Mouse (Mus musculus) midbrain, embryonic 13.5 days (tissue): Measurements from ENCODE around the gene Dppa4. TPM values are rescaled to one million over a fixed set of nuclear protein-coding genes. Genes with fewer than 3 reads are reported as not detected.

Experiments
- ATAC-seq: fragments of 200-750 bp; cut with Nextera tagmentation; 2 replicates; pipeline ENCODE4 v1.8.0; 2017; ENCODE audit warnings: mild to moderate bottlenecking, moderate TSS enrichment, moderate library complexity
- H3K27ac ChIP-seq: fragments of 300-500 bp; sonication (generic); 2 replicates; pipeline ENCODE4 v1.5.1; 2015; ENCODE audit warnings: inconsistent platforms, mild to moderate bottlenecking, moderate library complexity
- H3K27me3 ChIP-seq: fragments of 300-500 bp; sonication (generic); 2 replicates; pipeline ENCODE4 v1.6.1; 2015; ENCODE audit warnings: mild to moderate bottlenecking, inconsistent platforms
- H3K36me3 ChIP-seq: fragments of 300-500 bp; sonication (generic); 2 replicates; pipeline ENCODE4 v1.6.1; 2015; ENCODE audit warnings: mild to moderate bottlenecking, inconsistent platforms
- H3K4me1 ChIP-seq: fragments of 300-500 bp; sonication (generic); replicated peaks from 2 replicates; pipeline ENCODE4 v1.6.1; 2015; ENCODE audit warnings: inconsistent platforms
- H3K4me2 ChIP-seq: fragments of 300-500 bp; sonication (generic); replicated peaks from 2 replicates; pipeline ENCODE4 v1.6.1; 2015; ENCODE audit warnings: moderate library complexity, mild to moderate bottlenecking, inconsistent platforms
- H3K4me3 ChIP-seq: fragments of 300-500 bp; sonication (generic); replicated peaks from 2 replicates; pipeline ENCODE4 v1.5.1; 2015; ENCODE audit warnings: mild to moderate bottlenecking, inconsistent platforms
- H3K9ac ChIP-seq: fragments of 300-500 bp; sonication (generic); replicated peaks from 2 replicates; pipeline ENCODE4 v1.6.1; 2015; ENCODE audit warnings: mild to moderate bottlenecking, inconsistent platforms
- H3K9me3 ChIP-seq: fragments of 300-500 bp; sonication (generic); 2 replicates; pipeline ENCODE4 v1.6.1; 2016; ENCODE audit warnings: mild to moderate bottlenecking, inconsistent platforms
- WGBS: fragments of 180-500 bp; shearing (Covaris S2); methylation state at CpG from one replicate; pipeline ENCODE4 v1.1.7; 2015; 5-methylcytosine and 5-hydroxymethylcytosine counted together
- polyA plus RNA-seq: library from polyadenylated mRNA; unstranded; fragments of >200 nt; fragmentation: Nextera tagmentation; extraction: Ambion mirVana; gene quantifications from 2 replicates; pipeline ENCODE4 v1.2.1, GENCODE M21; 2015

The Dppa4 gene
- polyA plus RNA-seq = not detected in 2 replicates

- WGBS = 84% methylated on average over 4 of the region's 4 CpGs
- no peak within 1 kb of the TSS for H3K4me2 ChIP-seq
Observed at GRCm38 (mm10) chr16:48283517-48283916, at the start of gene Dppa4. TSS of gene Dppa4 (plus strand) at chr16:48283733.

GRCm38 (mm10) chr16:48234999-48235398 is 48.5 kb upstream of the Dppa4 start:
- Histone ChIP-seq H3K9ac (no peak overlapping the region), H3K9me3 (no peaks in the 10 kb centered on the region), H3K4me3 (no peak overlapping the region), H3K4me1 (no peaks in the 10 kb centered on the region), H3K27me3 (no peaks in the 10 kb centered on the region), H3K36me3 (no peaks in the 10 kb centered on the region), H3K4me2 (no peak overlapping the region), H3K27ac (no peak overlapping the region)
- ATAC-seq = no peak
- WGBS = 83% methylated on average over 1 of the region's 1 CpGs

More at GRCm38 (mm10) chr16:48283517-48283916, at the start of gene Dppa4:
- no peaks in the 10 kb centered on the region for H3K4me1 ChIP-seq
- no peaks in the 10 kb centered on the region for H3K9me3 ChIP-seq
- no peak within 1 kb of the TSS for H3K27ac ChIP-seq
- H3K36me3 ChIP-seq = no peaks in the 10 kb centered on the region
- H3K9ac ChIP-seq = no peak within 1 kb of the TSS
- ATAC-seq = no peak
- H3K27me3 ChIP-seq = no peaks in the 10 kb centered on the region
- H3K4me3 ChIP-seq = no peak within 1 kb of the TSS

- Histone ChIP-seq H3K4me1 (no peaks in the 10 kb centered on the region), H3K27ac (no peak overlapping the region), H3K9me3 (no peaks in the 10 kb centered on the region), H3K27me3 (no peaks in the 10 kb centered on the region), H3K9ac (no peak overlapping the region), H3K4me3 (no peak overlapping the region), H3K36me3 (no peaks in the 10 kb centered on the region), H3K4me2 (no peak overlapping the region)
- WGBS = 94% methylated on average over 7 of the region's 7 CpGs
- no peak for ATAC-seq
Observed at GRCm38 (mm10) chr16:48237676-48238075, 45.9 kb upstream of the Dppa4 start.

GRCm38 (mm10) chr16:48247044-48247661 is 36.4 kb upstream of the Dppa4 start:
- no peak overlapping the region for H3K27ac ChIP-seq
- H3K4me2 ChIP-seq = no peak overlapping the region
- 54% methylated on average over 2 of the region's 2 CpGs for WGBS
- H3K9ac ChIP-seq = no peak overlapping the region
- ATAC-seq = no peak
- peaks cover 5% of the 10 kb centered on the region; the same call in 1 of the 2 replicates for H3K4me1 ChIP-seq
- no peaks in the 10 kb centered on the region for H3K27me3 ChIP-seq
- no peaks in the 10 kb centered on the region for H3K36me3 ChIP-seq
- H3K4me3 ChIP-seq = no peak overlapping the region
- no peaks in the 10 kb centered on the region for H3K9me3 ChIP-seq

GRCm38 (mm10) chr16:48252824-48253223 is 30.7 kb upstream of the Dppa4 start:
- Histone ChIP-seq H3K27me3 (no peaks in the 10 kb centered on the region), H3K4me3 (no peak overlapping the region), H3K9me3 (0 out of 2 replicates have a peak, but pooled peaks cover 2% of the 10 kb centered on the region), H3K4me1 (no peaks in the 10 kb centered on the region), H3K9ac (no peak overlapping the region), H3K4me2 (no peak overlapping the region), H3K36me3 (no peaks in the 10 kb centered on the region), H3K27ac (no peak overlapping the region)
- WGBS = 72% methylated on average over 4 of the region's 4 CpGs
- ATAC-seq = no peak

GRCm38 (mm10) chr16:48254584-48254983 is 28.9 kb upstream of the Dppa4 start:
- 0 out of 2 replicates have a peak, but pooled peaks cover 2% of the 10 kb centered on the region for H3K9me3 ChIP-seq
- no peak overlapping the region for H3K4me3 ChIP-seq
- no peak for ATAC-seq
- no peak overlapping the region for H3K9ac ChIP-seq
- 92% methylated on average over 5 of the region's 5 CpGs for WGBS
- H3K4me2 ChIP-seq = no peak overlapping the region
- H3K27ac ChIP-seq = no peak overlapping the region
- H3K27me3 ChIP-seq = no peaks in the 10 kb centered on the region
- no peaks in the 10 kb centered on the region for H3K4me1 ChIP-seq
- no peaks in the 10 kb centered on the region for H3K36me3 ChIP-seq

- Histone ChIP-seq H3K4me3 (no peak overlapping the region), H3K4me2 (no peak overlapping the region), H3K4me1 (no peaks in the 10 kb centered on the region), H3K27me3 (no peaks in the 10 kb centered on the region), H3K27ac (no peak overlapping the region), H3K36me3 (no peaks in the 10 kb centered on the region), H3K9me3 (0 out of 2 replicates have a peak, but pooled peaks cover 2% of the 10 kb centered on the region), H3K9ac (no peak overlapping the region)
- ATAC-seq = no peak
- WGBS = 92% methylated on average over 4 of the region's 4 CpGs
Observed at GRCm38 (mm10) chr16:48259519-48259918, 24.0 kb upstream of the Dppa4 start.

- Histone ChIP-seq H3K4me2 (no peak overlapping the region), H3K9me3 (no peaks in the 10 kb centered on the region), H3K9ac (no peak overlapping the region), H3K36me3 (no peaks in the 10 kb centered on the region), H3K4me3 (no peak overlapping the region), H3K4me1 (no peaks in the 10 kb centered on the region), H3K27me3 (no peaks in the 10 kb centered on the region), H3K27ac (no peak overlapping the region)
- ATAC-seq = no peak
- 88% methylated on average over 1 of the region's 1 CpGs for WGBS
Observed at GRCm38 (mm10) chr16:48262901-48263300, 20.6 kb upstream of the Dppa4 start.

GRCm38 (mm10) chr16:48265856-48266255 is 17.7 kb upstream of the Dppa4 start:
- no peaks in the 10 kb centered on the region for H3K9me3 ChIP-seq
- H3K27ac ChIP-seq = no peak overlapping the region
- 94% methylated on average over 4 of the region's 4 CpGs for WGBS
- no peaks in the 10 kb centered on the region for H3K4me1 ChIP-seq
- no peak overlapping the region for H3K9ac ChIP-seq
- no peaks in the 10 kb centered on the region for H3K27me3 ChIP-seq
- no peaks in the 10 kb centered on the region for H3K36me3 ChIP-seq
- no peak overlapping the region for H3K4me2 ChIP-seq
- no peak for ATAC-seq
- H3K4me3 ChIP-seq = no peak overlapping the region

GRCm38 (mm10) chr16:48276940-48277339 is 6.6 kb upstream of the Dppa4 start:
- H3K4me1 ChIP-seq = no peaks in the 10 kb centered on the region
- no peak overlapping the region for H3K27ac ChIP-seq
- H3K4me2 ChIP-seq = no peak overlapping the region
- H3K27me3 ChIP-seq = no peaks in the 10 kb centered on the region
- no peak overlapping the region for H3K9ac ChIP-seq
- no peak for ATAC-seq
- H3K4me3 ChIP-seq = no peak overlapping the region
- 0 out of 2 replicates have a peak, but pooled peaks cover 4% of the 10 kb centered on the region for H3K9me3 ChIP-seq
- no peaks in the 10 kb centered on the region for H3K36me3 ChIP-seq
- 72% methylated on average over 4 of the region's 4 CpGs for WGBS

- no peak for ATAC-seq
- WGBS = 90% methylated on average over 4 of the region's 4 CpGs
- no peak overlapping the region for H3K4me3 ChIP-seq
- no peaks in the 10 kb centered on the region for H3K4me1 ChIP-seq
- H3K9me3 ChIP-seq = no peaks in the 10 kb centered on the region
- H3K27me3 ChIP-seq = no peaks in the 10 kb centered on the region
- no peak overlapping the region for H3K9ac ChIP-seq
- H3K27ac ChIP-seq = no peak overlapping the region
- no peaks in the 10 kb centered on the region for H3K36me3 ChIP-seq
- no peak overlapping the region for H3K4me2 ChIP-seq
Observed at GRCm38 (mm10) chr16:48280883-48281282, 2.6 kb upstream of the Dppa4 start.

GRCm38 (mm10) chr16:48282801-48283200 is 732 bp upstream of the Dppa4 start:
- no peak overlapping the region for H3K4me2 ChIP-seq
- no peaks in the 10 kb centered on the region for H3K27me3 ChIP-seq
- H3K4me3 ChIP-seq = no peak overlapping the region
- no peaks in the 10 kb centered on the region for H3K9me3 ChIP-seq
- no peak for ATAC-seq
- H3K4me1 ChIP-seq = no peaks in the 10 kb centered on the region
- H3K27ac ChIP-seq = no peak overlapping the region
- 65% methylated on average over 1 of the region's 1 CpGs for WGBS
- H3K9ac ChIP-seq = no peak overlapping the region
- H3K36me3 ChIP-seq = no peaks in the 10 kb centered on the region

- Histone ChIP-seq H3K27me3 (no peaks in the 10 kb centered on the region), H3K27ac (no peak overlapping the region), H3K4me1 (no peaks in the 10 kb centered on the region), H3K4me3 (no peak overlapping the region), H3K36me3 (no peaks in the 10 kb centered on the region), H3K9ac (no peak overlapping the region), H3K9me3 (no peaks in the 10 kb centered on the region), H3K4me2 (no peak overlapping the region)
- WGBS = 94% methylated on average over 4 of the region's 4 CpGs
- ATAC-seq = no peak
Observed at GRCm38 (mm10) chr16:48285517-48285916, 2.0 kb downstream of the Dppa4 start.
